Mouse (Mus musculus) liver, postnatal 0 days (tissue): ENCODE data around the gene Esrrg.

ENCODE experiments used
- CTCF ChIP-seq: sonication (generic); IDR thresholded peaks from 2 replicates; pipeline ENCODE4 v1.5.1; 2016; ENCODE audit warnings: antibody characterized with exemption, low read depth
- EP300 ChIP-seq: IDR thresholded peaks from 2 replicates; pipeline ENCODE4 v1.6.1; 2016; ENCODE audit warnings: antibody characterized with exemption, low read depth, mild to moderate bottlenecking

GRCm38 (mm10) chr1:187872208-187872607 is 263.6 kb downstream of the Esrrg start:
- no peak for TF ChIP-seq CTCF
- no peak for TF ChIP-seq EP300
